Mouse (Mus musculus): ENCODE measurements at regions not wholly inside any gene's neighbourhood (a gene's known extent, or its start where the extent isn't known, plus 50 kb on each side); places are given as distances from the start of the nearest gene placed in this dataset.

GRCm38 (mm10) chr5:18152241-18152640 lies 189.9 kb downstream of the Gnat3 start:
- TF ChIP-seq USF1 (IDR thresholded peaks at IDR 0.05; ENCODE audit: low read depth), result no peak
- no peak for TF ChIP-seq CTCF (IDR thresholded peaks at IDR 0.05; ENCODE audit: control insufficient read depth, insufficient read depth, insufficient read length)
- TF ChIP-seq MAX (IDR thresholded peaks at IDR 0.05), result no peak
- TF ChIP-seq MYOD1 (IDR thresholded peaks at IDR 0.05; ENCODE audit: control insufficient read depth, insufficient read length, low read depth), result no peak
- TF ChIP-seq FOSL1 (IDR thresholded peaks at IDR 0.05; ENCODE audit: insufficient read depth, low read length, poor library complexity, severe bottlenecking), result no peak
- no peak for TF ChIP-seq CEBPB (IDR thresholded peaks at IDR 0.05; ENCODE audit: low read depth)
- TF ChIP-seq MYOG (IDR thresholded peaks at IDR 0.05; ENCODE audit: control insufficient read depth, extremely low read depth, insufficient read length), result no peak
